Mouse (Mus musculus) CH12F3 (cell line): ENCODE results near the gene Gm17617.

Source experiments
- in situ Hi-C: fragments of 300-500 bp; cut with MboI; formaldehyde crosslinking; loops from 2 replicates; pipeline ENCODE4 v1.14.3; 2020; ENCODE audit warnings: low sequenced_read_pairs

Gm17617 gene

DNA sequence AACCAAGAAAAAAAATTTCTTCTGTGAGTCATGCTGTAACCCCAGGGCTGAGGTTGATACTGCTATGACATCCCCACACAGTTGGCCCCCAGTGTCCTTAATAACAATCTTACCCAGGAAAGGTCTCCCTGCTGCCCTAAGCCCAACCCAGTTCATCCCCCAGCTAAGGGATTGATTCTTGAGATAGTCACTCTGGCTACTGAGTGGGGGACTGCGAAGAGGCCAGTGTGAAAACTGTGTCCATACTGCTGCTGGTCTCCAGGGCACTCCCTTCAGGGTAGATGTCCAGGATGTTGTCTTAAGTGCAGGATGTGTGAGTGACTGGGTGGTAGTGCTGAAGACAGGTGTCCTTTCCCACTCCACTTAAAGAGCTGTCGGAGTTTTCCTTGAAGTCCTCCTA, at the start of gene Gm17617:
Gene Gm17617, minus strand, starts transcription at position 101 of the 400 bp plus-strand sequence.
- in situ Hi-C loops, result no loop called here

DNA sequence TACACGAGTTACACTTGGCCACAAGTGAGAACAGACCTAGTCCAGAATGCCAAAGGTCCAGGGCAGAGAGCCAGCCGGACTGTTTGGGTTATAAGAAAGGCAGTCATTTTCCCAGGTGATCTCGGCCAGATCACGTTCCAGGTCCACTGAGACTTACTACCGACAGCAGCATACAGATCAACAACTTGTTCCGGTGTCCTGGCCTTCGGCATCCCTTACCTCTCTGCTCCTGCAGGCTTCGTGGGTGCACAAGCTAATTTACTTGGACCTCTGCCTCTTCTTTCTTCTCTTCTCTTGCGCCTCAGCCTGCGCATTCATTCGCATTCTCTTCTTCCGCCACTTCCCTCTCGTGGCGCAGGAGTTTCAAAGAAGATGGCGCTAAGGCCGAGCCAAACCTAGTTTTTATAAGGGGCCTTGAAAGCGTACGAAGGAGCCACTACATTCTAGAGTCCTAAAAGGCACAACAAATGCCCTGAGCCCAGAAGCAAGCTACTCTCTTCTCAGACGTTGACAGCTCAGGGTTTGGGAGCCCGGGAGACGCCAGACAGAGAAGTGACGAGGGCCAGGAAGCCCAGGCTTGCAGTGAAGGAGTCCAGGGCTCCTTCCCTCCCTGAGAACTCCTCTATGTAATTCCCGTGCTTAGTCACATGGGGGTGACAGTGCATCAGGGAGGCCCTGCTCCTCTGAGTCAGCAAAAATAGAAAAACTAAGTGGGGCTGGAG, 49.0 kb upstream of the Gm17617 start:
- in situ Hi-C loops, result no loop called here

DNA sequence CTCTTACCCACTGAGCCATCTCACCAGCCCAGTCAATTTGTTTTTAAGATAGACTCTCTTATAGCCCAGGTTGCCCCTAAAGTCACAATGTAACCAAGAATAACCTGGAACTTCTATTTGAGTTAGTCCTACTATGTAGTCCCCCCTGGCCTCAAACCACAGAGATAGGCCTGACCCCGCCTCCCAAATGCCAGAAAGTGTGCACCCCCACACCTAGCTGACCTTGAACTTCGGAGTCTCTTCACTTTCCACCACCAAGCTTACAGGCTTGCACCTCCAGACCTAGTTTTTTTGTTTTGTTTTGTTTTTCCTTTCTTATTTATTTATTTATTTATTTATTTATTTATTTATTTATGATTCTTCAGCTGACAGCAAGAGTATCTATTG, 48.4 kb upstream of the Gm17617 start:
- in situ Hi-C loops, result no loop called here

DNA sequence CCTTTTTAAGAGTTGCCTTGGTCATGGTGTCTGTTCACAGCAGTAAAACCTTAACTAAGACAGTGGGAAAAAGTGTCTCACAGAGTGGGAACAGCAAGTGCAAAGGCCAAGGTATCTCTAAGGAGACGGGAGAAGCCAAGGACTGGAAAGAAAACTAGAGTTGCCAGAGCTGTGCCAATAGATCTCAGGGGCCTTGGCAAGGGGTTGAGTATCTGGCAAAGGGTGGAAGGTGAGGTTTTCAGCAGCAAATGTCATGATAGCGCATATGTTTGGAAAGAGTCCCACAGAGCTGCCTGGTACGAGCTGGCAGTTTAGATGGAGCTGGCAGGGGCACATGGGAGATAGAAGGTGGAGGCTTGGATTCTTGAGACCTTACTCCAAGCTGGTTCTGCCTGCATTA, 46.2 kb upstream of the Gm17617 start:
- in situ Hi-C loops, result loop anchor here (10.0 kb wide), 1 partner anchor 385 kb away; no protein-coding TSS in a partner anchor

DNA sequence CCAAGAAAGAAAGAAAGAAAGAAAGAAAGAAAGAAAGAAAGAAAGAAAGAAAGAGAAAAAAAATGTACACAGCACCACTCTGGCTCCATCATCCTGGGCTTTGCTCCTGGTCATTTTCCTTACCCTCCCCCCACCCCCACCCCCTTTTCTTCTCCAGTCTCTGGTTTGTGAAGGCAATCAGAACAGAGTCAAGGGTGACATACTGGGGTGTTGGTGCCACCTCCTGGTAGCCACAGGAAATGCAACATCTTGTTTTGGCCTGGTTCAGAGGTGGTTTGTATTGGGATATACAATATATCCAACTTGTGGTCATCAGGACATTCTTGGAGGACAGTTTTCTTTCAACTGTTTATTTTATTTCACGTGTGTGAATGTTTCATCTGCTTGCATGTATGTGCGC, 45.2 kb upstream of the Gm17617 start:
- in situ Hi-C loops, result loop anchor here (10.0 kb wide), 1 partner anchor 384 kb away; no protein-coding TSS in a partner anchor

DNA sequence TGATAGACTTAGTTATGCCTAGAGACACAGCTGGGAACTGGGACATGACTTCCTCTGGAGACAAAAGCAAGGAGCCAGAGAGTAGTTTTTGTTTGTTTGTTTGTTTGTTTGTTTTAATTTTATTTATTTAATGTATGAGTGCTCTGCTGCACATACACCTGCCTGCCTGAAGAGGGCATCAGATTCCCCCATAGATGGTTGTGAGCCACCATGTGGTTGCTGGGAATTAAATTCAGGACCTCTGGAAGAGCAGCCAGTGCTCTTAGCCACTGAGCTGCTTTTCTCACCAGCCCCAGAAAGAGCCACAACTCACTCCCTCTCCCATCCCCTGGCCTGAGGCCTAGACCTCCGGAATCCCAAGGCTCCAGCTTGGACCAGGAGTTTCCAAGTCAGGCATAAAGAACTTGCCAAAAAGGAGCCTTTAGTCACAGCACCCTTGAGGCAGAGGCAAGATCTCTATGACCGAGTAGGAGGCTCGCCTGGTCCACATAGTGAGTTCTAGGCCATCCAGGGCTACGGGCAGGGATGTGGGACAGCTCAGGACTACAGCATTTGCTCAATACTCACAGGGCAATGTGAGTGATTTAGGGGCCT, 44.7 kb upstream of the Gm17617 start:
- in situ Hi-C loops, result loop anchor here (10.0 kb wide), 1 partner anchor 383 kb away; no protein-coding TSS in a partner anchor

DNA sequence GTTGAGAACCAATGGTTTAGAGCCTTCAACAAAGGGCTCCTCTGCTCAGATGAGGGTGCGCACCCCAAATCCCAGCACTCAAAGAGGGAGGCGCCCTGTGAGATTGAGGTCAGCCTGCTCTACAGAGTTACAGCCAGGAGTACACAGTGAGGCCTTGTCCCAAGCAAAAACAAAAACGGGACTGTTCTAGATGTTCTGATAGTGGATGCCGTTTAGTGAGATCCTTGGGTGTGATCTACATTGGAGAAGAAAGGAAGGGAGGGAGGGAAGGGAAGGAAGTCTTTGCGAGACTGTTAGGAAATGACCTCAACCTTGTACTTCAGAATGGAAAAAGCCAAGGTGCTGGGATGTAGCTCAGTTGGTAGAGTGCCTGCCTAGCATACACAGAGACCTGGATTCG, 42.9 kb upstream of the Gm17617 start:
- in situ Hi-C loops, result loop anchor here (10.0 kb wide), 1 partner anchor 381 kb away; no protein-coding TSS in a partner anchor

DNA sequence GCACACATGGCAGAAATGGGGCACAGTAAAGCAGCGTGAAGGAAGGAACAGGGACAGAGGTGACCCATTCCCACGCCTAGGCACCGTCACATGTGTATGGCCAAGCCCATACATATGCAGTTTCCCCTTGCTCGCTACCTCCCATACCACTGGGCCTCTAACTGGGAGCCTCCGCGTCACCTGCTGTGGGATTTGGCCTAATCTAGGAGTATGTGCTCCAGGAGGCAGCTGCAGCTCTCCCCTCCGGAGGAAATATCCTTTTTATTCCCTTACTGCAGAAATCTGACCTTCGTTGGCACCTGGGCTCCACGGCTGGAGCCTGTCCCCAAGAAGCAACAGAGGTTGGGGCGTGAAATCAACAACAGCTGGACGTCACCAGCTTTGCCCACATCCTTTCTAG, 41.0 kb upstream of the Gm17617 start:
- in situ Hi-C loops, result loop anchor here (10.0 kb wide), 1 partner anchor 380 kb away; no protein-coding TSS in a partner anchor

DNA sequence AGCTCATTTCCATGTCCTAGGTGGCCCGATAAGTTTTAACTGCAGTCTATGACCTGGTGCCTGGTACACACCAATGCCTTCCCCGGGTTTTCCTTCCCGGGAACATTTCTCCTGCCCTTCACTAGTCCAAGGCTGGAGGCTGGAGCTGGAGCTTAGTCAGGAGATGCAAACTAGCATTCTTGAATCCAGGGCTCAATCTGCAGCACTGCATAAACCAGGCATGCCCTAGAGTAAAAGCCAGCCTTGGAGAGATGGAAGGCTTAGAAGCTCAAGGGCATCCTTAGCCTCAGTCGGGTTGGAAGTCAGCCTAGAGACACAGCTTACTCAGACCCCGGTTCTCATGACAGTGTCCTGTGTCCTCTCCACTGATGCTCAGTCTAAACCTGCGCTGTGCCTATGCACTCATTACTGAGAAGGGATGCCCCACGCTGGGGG, 39.0 kb upstream of the Gm17617 start:
- in situ Hi-C loops, result loop anchor here (10.0 kb wide), 1 partner anchor 378 kb away; no protein-coding TSS in a partner anchor

DNA sequence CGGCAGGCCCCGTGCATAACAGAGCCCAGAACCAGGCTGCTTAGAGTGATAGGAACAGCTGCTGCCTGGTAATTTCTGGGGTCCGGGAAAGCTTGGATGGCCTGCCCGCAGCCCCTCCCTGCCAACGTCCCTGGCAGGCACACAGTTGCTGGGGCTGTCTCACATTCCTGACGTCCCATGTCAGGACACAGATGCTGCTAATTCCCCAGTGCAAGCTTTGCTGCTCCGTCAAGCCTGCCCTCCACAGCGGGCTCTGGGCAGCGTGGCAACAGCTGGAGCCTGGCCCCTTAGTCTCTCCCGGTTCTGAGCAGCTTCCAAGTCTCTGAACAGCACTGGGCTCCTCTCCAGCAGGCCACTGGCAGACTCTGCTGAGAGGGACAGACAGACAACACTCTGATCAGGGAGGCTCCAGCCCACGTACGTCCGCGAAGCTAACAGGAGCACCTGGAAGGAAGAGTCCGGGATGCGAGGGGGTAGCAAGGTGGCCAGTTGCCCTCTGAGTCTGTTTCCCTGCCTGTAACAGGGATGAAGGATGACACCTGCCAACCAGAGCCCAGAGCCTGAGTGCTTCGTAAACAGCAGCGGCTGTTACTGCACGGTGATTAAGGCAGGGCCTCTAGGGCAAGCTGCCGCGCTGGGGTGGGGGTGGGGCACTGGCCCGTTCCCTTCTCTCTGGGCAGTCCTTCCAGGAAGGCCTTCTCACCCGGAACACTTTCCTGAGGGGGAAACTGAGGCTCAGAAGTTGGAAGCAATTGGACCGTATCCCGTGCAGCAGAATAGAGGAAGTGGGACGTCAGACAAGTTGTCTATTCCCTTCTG, 38.4 kb upstream of the Gm17617 start:
- in situ Hi-C loops, result loop anchor here (10.0 kb wide), 1 partner anchor 377 kb away; no protein-coding TSS in a partner anchor

DNA sequence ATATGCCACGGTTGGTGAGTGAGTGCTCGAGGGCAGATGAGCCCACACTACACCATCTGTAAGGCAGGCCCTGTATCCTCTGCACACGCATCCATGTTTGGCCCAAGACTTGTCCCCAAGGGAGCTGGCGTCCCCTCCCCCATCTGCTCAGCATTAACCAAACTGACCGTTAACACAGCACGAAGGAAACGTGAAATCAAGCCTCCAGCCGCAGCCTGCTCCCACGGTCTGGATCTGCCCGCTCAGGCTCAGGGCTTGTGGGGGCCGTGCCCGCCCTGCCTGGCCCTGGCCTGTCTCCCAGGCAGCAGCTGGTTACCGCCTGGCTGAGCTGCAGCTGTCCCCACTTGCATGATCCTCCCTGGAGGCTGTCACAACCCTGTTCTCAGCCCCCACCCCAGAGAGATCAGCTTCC, 35.6 kb upstream of the Gm17617 start:
- in situ Hi-C loops, result no loop called here

DNA sequence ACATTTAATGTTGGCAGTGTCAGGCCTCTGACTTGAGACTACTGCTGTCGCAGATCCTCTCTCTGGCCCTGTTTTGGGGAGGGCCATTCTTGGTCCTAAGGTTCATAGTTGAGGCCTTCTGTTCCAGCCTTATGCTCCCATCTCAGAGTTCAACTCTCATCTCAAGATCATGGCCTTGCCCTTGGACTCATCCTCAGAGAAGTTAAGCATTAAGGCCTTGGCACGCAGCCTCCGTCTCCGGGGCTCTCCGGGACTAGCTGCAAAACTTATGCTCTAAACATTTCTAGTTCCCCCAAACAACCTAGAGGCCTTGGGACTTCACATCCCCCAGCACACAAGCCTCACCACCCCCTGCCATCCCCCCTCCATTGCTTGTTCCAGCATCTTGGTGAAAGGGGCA, 34.9 kb upstream of the Gm17617 start:
- in situ Hi-C loops, result no loop called here

DNA sequence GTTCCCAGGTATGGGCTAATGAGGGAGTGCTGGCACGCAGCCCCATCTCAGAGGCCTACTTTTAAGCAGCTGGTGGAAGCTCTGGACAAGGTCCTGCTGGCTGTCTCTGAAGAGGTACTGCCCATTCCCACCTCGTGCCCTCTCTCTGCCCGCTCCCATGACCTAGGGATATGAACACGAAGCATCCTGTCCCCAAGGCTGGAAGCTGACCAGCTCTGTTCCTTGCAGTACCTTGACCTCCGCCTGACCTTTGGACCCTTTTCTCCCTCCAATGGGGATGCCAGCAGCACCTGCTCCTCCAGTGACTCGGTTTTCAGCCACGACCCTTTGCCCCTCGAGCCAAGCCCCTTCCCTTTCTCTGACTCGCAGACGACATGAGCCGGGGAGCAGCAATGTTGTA, 34.5 kb upstream of the Gm17617 start:
- in situ Hi-C loops, result no loop called here

DNA sequence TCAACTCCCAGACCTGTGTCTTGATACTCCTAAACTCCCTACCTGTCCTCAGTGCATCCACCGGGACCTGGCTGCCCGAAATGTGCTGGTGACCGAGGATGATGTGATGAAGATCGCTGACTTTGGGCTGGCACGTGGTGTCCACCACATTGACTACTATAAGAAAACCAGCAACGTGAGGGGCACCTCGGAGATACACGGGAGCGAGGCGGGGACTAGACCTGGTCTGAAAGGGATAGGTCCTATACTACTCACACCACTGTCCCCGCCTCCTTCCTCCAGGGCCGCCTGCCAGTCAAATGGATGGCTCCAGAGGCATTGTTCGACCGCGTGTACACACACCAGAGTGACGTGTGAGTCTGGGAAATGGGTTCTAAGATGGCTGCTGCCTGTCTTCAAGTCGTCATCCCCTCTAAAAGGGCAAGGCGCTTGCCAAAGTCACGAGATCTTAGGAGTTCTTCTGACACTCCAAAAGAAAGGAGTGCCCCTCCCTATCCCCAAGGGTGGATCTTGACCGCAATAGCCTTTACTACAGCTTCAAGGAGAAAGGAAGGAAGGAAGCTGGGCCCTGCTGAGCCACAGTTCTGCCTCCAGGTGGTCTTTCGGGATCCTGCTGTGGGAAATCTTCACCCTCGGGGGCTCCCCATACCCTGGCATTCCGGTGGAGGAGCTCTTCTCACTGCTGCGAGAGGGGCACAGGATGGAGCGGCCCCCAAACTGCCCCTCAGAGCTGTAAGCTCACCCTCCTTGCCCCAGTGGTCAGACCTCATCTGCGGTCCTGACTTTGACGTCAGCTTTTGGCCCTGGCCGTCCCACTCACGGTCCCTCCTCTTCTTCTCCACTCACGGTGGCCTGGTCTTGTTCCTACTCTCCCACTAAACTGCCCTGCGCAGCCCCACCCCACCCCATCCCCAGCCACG, 33.7 kb upstream of the Gm17617 start:
- in situ Hi-C loops, result no loop called here

DNA sequence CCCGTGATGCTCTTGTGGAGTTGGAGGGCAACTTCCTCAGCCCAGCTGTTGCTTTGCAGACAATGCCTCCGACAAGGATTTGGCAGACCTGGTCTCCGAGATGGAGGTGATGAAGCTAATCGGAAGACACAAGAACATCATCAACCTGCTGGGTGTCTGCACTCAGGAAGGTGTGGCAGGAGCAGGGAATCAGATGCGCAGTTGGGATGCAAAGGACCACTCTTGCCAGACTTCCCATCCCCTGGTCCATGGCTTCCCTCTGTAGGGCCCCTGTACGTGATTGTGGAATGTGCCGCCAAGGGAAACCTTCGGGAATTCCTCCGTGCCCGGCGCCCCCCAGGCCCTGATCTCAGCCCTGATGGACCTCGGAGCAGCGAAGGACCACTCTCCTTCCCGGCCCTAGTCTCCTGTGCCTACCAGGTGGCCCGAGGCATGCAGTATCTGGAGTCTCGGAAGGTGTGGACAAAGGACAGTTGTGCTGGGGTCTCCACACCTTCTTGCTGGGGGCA, 32.5 kb upstream of the Gm17617 start:
- in situ Hi-C loops, result no loop called here

DNA sequence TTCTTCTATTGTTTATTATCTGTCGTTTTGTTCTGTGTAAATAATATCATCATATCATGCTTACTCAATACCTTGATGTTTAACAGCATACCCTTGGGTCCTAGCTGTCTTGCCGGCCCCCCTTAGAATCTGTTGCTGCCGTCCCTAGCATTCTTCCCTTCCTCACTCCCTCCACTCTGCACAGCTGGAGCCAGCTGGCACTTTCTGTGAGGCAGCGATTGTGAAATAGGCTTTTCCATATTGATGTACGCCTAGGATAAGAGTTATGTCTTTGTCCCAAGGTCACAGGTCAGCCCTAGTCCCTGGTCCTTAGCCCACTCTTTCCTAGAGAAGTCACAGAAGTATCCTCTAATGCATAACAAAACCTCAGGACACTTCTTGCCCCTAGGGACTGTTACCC, 30.2 kb upstream of the Gm17617 start:
- in situ Hi-C loops, result no loop called here

DNA sequence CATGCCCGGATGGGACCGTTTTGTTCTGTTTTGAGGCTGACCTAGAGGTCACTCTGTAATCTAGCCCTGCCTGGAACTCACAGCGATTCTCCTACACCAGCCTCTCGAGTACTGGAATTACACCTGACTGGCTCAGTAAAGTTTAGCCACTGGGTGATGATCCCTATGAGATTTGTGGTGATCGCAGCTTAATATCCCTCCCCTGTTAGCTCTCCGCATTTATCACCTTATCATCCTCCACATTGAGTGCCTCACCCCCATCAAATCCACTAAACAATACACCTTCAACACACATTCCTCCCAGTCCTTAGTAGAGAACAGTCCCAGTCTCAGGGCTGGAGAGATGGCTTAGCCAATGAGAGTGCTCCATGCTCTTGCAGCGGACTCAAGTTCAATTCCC, 29.0 kb upstream of the Gm17617 start:
- in situ Hi-C loops, result no loop called here

DNA sequence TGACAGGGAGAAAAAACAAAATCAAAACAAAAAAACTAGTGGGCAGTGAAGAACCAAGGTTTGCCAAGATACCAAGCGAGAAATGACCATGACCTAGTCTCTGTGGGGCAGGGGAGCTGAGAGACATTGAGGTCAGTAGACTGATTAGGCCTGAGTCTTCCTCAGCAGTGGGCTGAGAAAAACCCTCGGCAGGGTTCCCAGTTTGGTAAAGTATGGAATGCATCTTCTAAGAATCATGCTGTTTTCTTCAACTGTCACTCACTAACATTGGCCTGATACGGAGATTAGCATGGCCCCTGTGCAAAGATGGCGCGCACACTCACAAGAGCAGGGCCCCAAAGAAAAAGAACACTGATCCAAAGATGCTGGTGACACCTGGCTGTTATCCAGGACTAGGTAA, 20.6 kb upstream of the Gm17617 start:
- in situ Hi-C loops, result no loop called here

DNA sequence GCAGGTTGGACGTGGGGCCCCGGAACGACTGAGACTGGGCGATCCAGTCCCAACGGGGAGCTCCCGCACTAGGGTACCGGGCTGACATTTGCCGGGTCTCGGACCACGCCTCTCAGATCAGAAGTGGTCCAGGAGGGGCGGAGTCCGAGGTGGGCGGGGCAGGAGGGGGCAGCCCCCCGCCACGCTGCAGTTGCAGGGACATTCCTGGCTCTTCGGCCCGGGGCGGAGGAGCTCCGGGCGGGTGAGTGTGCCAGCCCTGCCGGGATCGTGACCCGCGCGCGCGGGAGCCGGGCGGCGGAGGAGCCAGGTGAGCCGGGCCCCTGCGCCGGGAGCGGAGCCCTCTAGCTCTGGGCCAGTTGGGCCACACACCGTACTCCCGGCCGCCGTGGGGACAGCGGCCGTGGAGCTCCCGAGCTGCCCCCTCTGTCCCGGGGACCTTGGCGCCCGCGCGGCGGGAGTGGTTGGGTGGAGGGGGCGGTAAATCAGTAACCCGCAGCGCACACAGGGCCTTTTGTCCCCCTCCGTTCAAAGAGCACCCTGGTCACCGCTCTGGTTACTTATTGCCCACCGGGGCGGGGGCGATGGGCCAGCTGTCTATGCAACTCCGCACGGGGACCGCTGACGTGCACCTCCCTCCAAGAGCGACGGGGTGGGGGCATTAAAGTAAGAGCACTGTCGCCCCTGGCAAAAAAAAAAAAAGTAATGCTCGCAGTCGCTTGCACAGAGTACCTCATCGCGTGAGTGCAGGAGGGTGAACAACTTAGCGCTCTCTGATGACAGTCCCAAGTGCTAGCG, 19.5 kb upstream of the Gm17617 start, which contains the start of gene Fgfr4:
Gene Fgfr4, plus strand, starts transcription at position 20 of the 795 bp plus-strand sequence.
- in situ Hi-C loops, result no loop called here
